Mouse (Mus musculus): ENCODE data around the gene Sdhaf4.

The Sdhaf4 gene

GRCm38 (mm10) chr1:23955539-23955938 is 49.9 kb downstream of the Sdhaf4 start:
- DNase-seq (ENCODE audit: low read depth, low spot score), result no peak

DNA sequence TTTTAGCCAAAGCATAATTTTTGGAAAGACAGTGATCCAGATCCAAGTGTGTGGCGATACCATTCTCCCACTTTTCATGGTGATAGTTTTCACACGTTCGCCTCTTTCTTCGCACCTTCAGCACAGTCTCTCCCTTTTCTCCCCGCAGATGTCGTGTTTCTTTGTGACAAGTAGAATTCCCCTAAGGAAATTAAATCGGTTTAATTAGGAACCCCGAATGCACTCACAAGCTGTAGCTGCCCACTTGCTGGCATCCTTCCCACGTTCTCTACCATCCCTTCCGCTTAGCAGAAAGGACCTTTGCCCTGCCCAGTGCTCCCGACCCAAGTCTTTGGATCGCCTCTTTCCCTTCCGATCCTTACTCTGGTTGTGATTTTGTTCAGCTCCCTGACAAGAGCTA is 51.5 kb downstream of the Sdhaf4 start:
- DNase-seq (ENCODE audit: low read depth, low spot score), result no peak

DNA sequence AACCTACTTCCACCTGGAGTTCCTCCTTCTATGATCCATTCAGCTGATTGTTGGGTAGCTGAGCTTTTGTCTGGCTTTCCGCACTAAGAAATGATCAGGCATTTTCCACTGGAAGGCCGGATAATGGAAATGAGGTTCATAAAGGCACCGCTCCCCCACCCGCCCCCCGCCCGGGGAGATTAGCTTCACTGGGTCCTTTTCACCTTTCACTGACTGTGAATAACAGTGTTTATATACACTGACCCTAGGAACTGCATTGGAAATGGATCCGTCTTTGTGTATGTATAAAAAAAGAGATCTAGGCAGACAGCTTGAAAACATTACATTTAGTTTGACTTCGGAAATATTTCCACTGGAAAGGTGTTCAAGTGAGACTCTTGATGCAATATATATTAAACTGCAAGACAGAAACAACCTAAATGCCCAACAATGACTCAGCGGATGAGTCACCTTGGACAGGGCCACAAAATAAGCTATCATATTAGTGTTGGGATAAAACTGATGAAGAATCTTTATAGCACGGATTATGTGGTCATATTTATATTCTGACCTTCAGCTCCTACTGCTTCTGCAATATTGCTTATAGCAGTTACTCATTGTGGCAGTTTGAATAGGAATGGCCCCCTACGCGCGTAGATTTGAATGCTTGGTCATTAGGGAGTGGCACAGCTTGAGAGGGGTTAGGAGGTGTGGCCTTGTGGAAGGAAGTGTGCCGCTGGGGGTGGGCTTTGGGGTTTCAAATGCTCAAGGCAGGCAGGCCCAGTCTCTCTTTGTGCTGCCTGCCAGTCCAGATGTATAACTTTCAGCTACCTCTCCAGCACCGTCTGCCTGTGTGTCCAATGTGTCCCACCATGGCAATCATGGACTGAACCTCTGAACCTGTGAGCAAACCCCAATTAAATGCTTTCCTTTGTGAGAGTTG is 56.4 kb downstream of the Sdhaf4 start:
- DNase-seq (ENCODE audit: low read depth, low spot score), result no peak

DNA sequence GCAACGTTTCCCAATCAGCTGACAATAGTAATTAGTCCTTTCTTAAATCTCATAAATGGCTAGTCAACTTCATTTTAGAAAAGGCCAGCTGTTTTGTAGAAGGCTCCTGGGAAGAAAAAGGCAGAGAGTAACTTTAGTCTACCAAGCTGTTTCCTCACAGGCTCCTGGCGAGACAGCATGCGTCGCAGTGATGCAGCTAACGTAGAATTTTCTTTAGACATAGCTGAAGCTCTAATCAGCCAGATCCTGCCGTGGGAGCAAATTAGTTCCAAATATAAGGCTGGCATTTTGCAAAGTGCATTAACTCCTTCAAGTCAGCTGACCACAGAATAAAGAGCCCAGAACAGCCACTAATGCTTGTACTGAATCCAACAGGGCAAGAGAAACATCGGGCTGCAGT is 57.2 kb downstream of the Sdhaf4 start:
- no peak for DNase-seq (ENCODE audit: low read depth, low spot score)

Measured in forelimb bud, embryonic 11.5 days (tissue).